Mouse (Mus musculus) common myeloid progenitor, adult 5-6 weeks (primary cell): ENCODE measurements around the gene Sik2. TPM values are rescaled to one million over a fixed set of nuclear protein-coding genes. Genes with fewer than 3 reads are reported as not detected.
A peak's percentile ranks its signal among the peaks of the same experiment; 100 is the strongest.

Experiments
- ATAC-seq: replicated peaks from 2 replicates; pipeline ENCODE4 v1.8.0; 2016; ENCODE audit warnings: low read depth, mild to moderate bottlenecking, moderate TSS enrichment, inconsistent platforms; ENCODE audit not compliant: poor library complexity, severe bottlenecking
- total RNA-seq: library from RNA; stranded (forward); fragments of 200-1000, 187-1606 nt; gene quantifications from 2 replicates; pipeline ENCODE4 v1.2.3, GENCODE M21; 2017

Sik2 gene
- 15.7 and 22.1 TPM in 2 replicates for total RNA-seq

- ATAC-seq, result peak; percentile 88
These were observed at the start of gene Sik2 for GRCm38 (mm10) chr9:51008841-51009655. Gene Sik2, minus strand, starts transcription at chr9:51009073.

DNA sequence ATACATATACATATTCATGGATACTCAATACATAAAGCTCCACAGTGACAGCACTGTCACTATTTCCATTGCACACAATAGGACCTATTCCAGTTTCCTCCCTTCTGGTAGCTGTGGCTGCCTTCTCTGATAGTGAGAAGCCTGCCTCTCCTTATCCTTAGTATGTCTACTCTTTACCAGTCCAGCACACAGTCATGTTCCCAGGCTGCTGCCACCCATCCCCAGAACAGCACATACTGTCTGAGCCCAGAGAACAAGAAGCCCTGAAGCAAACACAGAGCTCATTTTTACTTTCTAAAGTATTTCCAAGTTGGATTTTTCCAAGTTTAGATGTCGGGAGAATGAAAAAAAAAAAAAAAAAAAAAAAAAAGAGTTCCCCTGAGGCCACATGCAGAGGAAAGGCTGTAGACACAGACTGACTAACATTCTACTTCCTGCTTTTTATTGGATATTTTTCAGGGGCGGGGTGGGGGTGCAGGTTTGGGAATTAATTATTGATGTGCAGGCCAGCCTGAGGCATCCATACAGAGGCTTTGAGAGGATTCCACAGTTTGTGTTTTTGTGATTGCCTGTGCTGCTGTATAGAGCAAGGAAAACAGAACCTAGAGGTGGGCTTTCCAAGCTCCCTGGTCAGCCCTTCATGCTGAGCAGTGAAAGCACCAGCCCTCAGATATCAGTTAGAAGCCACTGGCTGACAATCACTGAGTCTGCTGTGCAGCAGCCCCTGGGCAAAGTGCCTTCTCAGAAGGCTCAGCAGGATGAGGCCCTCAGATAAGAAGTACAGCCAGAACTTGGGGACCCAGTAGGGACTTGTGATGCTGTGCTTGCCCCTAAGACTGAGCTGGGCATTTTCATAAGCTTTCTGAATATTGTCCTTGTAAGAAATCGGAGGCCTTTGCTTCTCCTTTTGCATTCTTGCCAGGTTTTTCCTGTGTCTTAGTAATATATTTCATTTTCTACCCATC, 47.8 kb upstream of the Sik2 start:
- ATAC-seq, result peak; percentile 89

GRCm38 (mm10) chr9:51052180-51052579, 43.3 kb upstream of the Sik2 start:
- peak; percentile 77 for ATAC-seq

DNA sequence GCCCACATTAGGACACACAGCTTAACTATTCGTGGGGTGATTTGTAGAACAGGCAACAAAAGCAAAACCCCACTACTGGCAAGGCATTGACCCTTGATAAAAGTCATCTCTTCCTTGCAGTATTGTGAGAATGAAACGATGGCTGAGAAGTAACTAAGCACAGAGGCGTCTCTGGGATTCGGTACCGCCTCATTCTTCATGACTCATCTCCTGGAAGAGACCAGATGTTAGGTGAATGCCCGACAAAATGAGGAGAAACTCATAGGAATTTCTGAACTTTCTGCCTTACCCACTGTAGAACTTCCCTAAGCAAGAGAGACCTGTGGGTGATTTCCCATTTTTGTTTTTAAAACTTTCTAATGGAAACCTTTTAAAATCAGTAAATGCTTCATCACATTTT, 33.3 kb upstream of the Sik2 start:
- no peak for ATAC-seq

DNA sequence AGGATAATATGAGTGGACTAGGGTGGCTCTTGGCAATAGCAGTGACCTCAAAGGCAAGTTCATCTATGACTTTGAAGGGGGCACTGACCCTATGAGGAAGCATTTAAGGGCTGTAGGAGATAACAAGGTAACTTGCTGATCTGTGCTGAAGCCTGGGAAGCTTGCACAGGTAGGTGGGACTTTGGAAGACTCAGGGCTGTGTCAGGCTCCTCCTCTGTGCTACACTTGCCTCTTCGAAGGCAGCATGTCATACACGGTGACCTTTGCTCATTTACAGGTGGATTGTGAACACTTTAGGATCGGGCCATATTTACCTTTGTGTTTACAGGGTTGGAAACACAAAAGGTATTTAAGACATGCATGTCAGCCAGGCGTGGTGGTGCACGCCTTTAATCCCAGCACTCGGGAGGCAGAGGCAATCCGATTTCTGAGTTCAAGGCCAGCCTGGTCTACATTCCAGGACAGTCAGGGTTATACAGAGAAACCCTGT, 32.7 kb upstream of the Sik2 start:
- ATAC-seq, result no peak

DNA sequence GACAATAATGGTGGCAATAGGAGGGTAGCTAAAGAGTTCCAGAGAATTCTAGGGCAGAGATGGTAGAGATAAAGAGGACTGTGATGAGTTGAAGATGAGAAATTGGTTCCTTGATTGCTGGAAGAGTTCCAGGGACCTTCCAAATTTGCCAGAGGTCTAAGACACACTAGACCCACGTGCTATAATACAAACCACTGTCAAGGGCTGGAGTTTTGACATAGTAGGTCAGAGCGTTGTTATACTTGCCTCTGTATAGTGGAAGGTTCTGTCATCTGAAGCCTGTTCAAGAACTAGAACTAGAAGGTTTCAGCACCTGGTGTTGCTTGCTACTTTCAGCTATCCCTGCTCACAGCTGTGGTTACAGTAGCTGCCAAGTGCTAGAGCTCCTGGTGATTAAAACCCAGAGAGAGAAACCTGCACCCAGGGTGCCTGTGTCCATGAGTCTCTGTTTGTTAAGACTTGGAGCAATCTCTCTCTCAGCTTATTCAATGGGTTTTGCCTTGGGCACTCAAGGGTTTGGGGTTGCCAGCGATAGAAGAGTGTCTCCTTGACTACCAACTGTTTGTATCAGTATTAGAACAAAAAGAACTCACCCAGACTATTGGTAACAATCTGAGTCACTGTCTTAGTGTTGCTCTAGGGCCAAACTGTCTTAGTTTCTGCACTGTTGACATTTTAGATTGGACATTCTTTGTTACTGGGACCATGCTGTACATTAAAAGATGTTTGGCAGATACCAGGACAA, 24.1 kb upstream of the Sik2 start:
- no peak for ATAC-seq

DNA sequence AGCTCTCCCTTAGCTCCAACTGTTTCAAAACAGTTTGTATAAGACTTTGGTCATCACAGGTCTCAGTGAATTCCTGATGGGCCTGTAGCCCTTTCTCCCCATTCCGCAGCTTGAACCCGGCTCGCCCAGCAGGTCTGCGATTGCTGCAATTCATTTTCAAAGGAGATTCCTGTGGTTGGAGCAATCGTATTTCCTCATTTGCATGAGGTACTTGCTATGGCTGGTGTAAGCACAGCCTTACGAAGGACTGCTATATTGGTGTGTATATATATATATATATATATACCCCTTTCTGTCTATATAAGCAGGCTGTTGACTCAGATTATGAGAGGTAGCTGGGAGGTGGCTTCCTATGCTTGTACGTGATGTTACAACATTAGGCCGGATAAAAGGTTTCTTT, 23.4 kb upstream of the Sik2 start:
- ATAC-seq, result 0 out of 2 replicates have a peak, but pooled peaks have one; percentile 31

GRCm38 (mm10) chr9:51031603-51032002, 22.7 kb upstream of the Sik2 start:
- ATAC-seq, result no peak

DNA sequence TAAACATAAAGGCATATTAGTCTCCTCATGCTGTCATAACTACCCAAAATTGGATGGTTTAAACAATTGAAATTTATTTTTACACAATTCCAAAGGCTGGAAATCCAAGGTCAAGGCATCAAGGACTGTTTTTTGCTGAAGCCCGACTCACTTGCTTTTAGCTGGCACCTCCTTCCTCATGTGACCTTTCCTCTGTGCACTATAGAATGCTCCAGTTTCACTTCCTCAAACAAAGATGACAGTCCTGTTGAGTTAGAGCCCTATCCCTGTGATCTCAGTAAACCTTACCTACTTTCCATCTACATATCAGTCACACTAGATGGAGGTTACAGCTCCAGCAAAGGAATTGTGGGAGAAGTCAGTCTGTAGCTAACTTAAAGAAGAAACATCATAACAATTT, 21.3 kb upstream of the Sik2 start:
- ATAC-seq, result peak; percentile 91

DNA sequence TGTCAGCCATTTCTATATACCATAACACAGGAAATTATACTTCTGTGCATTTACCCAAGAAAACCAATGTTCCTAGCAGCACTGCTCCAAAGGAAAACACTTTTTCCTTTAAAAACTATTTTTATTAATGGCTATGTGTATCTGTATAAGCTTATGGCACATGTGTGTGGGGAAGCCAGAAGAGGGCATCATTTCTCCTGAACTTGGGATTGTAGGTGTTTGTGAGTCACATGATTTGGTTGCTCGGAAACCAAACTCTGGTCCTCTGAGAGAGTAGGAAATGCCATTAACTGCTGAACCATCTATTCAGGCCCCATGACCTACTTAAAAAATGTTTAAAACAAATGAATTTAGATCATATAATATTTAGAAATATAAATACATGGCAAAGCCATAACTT, 18.1 kb upstream of the Sik2 start:
- ATAC-seq, result no peak

DNA sequence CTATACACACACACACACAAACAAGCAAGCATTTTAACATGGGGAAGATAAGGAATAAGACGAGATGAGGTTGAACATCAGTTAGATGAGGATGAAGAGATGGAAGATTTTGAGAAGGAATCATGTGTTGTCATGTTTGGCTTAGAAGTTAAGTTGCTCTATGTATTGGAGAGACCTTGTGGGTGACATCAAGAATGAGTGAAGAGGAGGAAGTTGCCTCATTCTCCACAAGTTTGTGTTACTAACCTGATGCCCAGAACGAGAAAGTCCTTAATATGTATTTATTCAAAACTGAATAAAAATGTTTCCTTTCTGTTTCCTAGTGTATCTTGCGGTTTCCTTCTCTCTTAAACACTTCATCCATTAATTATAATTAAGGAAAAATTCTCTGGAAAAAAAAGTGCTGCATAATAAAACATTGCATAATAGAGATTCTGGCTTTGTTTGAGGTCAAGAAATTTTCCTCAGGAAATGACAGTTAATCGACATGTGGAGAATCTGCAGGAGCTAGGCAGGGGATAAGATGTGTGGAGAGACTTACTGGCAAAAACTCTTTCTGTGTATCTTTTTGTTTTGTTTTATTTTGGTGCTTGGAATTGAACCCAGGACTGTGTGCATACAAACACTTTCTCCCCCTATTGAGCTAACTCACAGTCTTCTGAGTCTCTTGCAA, 12.4 kb upstream of the Sik2 start:
- ATAC-seq, result peak; percentile 49; the same call in 1 of the 2 replicates

GRCm38 (mm10) chr9:51020351-51020750, 11.5 kb upstream of the Sik2 start:
- peak; percentile 75 for ATAC-seq

- no peak for ATAC-seq
These were observed 10.8 kb upstream of the Sik2 start for GRCm38 (mm10) chr9:51019670-51020069.

DNA sequence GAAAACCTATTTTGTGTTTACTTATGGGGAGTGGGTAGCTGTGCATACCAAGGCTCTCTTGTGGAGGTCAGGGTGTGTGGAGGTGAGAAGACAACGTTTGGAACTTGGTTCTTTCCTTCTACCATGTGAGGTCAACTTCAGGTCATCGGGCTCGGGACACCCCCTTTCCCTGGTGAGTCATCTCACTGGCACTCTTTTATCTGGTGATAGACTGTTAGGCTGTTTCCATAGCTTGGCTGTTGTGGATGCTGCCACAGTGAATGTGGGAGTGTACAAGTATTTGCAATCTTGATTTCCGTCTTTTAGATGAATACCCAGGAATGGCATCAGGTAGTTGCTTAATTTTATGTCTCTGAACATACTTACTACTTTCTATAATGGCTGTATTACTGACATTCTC, 6.9 kb upstream of the Sik2 start:
- ATAC-seq, result no peak

- ATAC-seq, result no peak
These were observed 4.8 kb upstream of the Sik2 start for GRCm38 (mm10) chr9:51013644-51014043.

DNA sequence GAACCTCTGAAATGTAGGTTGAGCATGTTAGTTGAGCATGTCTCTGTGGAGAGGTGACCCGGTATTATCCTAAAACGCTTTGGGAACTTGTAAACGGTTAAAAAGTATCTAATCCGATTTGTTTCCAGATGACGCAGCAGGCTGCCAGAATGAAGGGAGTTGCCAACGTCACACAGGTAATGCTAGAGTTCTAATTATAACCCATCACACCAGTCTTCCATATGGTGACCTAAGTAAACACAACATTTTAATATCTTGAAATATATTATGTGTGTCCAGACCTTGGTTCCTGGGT, 730 bp upstream of the Sik2 start:
- no peak for ATAC-seq

GRCm38 (mm10) chr9:51008068-51008840, 619 bp downstream of the Sik2 start:
- ATAC-seq, result peak; percentile 3; the same call in 1 of the 2 replicates

GRCm38 (mm10) chr9:51007726-51008067, 1.2 kb downstream of the Sik2 start:
- no peak for ATAC-seq

DNA sequence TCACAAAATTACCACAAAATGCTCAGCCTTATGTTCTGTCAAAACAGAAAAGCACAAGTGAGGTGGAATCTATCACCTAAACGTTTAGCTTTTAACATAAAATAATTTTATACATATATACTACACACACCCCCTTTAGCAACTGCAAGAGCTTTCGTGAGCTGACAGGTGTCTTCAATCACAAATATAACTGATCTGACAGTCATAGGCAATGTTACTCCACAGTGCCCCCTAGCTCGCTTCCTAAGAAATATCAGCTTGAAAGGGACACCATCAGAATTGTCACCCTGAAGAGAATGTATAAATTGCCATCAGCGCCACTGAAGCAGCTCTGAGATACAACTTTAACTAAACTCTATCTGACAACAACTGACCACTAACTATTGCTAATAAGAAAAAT, 2.0 kb downstream of the Sik2 start:
- ATAC-seq, result peak; percentile 51
